Mouse (Mus musculus): Measurements from ENCODE around the gene Cisd3. TPM values are rescaled to one million over a fixed set of nuclear protein-coding genes. Genes with fewer than 3 reads are reported as not detected.
"Not testable (repeated sequence)": the region's sequence is repeated elsewhere in the genome, so short reads cannot be mapped to it uniquely, and the experiment has no call there.

Gene Cisd3
- polyA plus RNA-seq, 1 experiment from 2014 or later = 120 TPM

DNA sequence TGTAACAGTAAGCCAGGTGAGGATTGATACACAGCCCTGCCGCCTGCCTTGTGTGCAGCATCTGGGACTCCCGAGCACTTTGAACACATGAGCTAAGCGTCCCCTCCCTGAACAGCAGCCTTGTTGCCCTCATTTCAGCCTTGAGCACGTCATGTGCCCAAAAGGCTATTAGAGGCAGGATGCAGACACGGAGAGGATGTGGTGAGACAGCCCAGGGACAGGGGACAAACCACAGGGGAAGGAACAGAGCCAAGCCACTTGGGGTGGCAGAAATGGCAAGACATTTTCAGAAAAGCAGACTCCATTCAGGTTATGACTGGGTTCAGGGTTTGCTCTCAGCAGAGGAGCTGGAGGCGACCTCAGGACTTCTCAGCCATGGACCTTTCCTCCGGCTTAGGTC is 42.7 kb downstream of the Cisd3 start:
- Histone ChIP-seq H3K4me1 (ENCODE audit: control insufficient read depth, insufficient read depth, low read length) (no peaks in the 10 kb centered on the region), H3K36me3 (ENCODE audit: control insufficient read depth, insufficient read depth, low read length) (peaks cover 8% of the 10 kb centered on the region), H3K4me3 (ENCODE audit: low read length) (no peak overlapping the region), H3K9me3 (ENCODE audit: control insufficient read depth, low read length) (no peaks in the 10 kb centered on the region), H3K4me2 (ENCODE audit: low read depth, low read length) (no peak overlapping the region), H3K9ac (ENCODE audit: low read depth, low read length) (no peak overlapping the region), H3K27ac (ENCODE audit: low read length) (no peak overlapping the region), H3K27me3 (replicated peaks; ENCODE audit: control insufficient read depth, insufficient read depth, low read length) (no peaks in the 10 kb centered on the region)
- WGBS = 74% methylated on average over 7 of the region's 7 CpGs
- no peak for ATAC-seq

DNA sequence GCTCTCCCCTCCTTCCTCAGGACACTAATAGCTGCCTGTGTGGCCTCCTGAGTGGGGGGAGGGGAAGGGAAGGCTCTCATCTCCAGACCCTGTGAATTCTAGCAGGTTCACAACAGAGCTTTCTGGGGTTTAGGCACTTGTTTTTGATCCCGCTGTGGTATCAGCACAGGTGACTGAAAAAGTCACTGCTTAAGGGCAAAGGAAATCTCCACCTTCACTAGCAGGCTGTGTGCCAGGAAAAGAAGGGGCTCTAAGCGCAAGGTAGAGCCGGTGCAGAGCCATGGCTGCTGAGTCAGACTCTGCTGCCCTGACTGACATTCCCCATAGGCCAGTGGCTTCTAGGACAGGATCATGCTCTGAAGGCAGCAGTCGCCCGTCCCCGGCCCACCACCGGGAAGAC is 43.1 kb downstream of the Cisd3 start:
- H3K9ac ChIP-seq (ENCODE audit: low read depth, low read length) = no peak overlapping the region
- no peak overlapping the region for H3K4me3 ChIP-seq (ENCODE audit: low read length)
- no peak for ATAC-seq
- no peak overlapping the region for H3K27ac ChIP-seq (ENCODE audit: low read length)
- H3K27me3 ChIP-seq (replicated peaks; ENCODE audit: control insufficient read depth, insufficient read depth, low read length) = no peaks in the 10 kb centered on the region
- no peaks in the 10 kb centered on the region for H3K4me1 ChIP-seq (ENCODE audit: control insufficient read depth, insufficient read depth, low read length)
- 77% methylated on average over 7 of the region's 7 CpGs for WGBS
- H3K9me3 ChIP-seq (ENCODE audit: control insufficient read depth, low read length) = no peaks in the 10 kb centered on the region
- H3K36me3 ChIP-seq (ENCODE audit: control insufficient read depth, insufficient read depth, low read length) = peaks cover 8% of the 10 kb centered on the region
- no peak overlapping the region for H3K4me2 ChIP-seq (ENCODE audit: low read depth, low read length)

DNA sequence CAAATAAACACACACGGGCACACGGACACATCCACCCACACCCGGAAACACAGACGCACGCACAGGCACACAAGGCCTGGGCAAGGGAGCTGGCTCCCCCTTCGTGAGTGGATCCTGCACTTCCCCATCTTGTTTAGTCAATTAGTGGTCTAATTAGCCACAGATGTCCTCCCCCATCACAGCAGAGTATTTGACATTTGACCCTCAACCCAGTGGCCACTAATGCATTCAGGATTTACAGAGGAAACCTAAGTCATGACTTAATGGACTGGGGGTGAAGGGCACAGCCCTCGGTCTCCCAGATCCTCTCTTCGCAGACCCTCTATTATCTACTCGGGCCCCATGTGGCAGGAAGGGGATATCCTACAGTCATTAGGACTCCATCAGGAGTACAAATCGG is 48.1 kb downstream of the Cisd3 start:
- Histone ChIP-seq H3K9ac (ENCODE audit: low read depth, low read length) (no peak overlapping the region), H3K4me1 (ENCODE audit: control insufficient read depth, insufficient read depth, low read length) (no peaks in the 10 kb centered on the region), H3K27me3 (replicated peaks; ENCODE audit: control insufficient read depth, insufficient read depth, low read length) (no peaks in the 10 kb centered on the region), H3K27ac (ENCODE audit: low read length) (no peak overlapping the region), H3K4me2 (ENCODE audit: low read depth, low read length) (no peak overlapping the region), H3K4me3 (ENCODE audit: low read length) (no peak overlapping the region), H3K9me3 (ENCODE audit: control insufficient read depth, low read length) (no peaks in the 10 kb centered on the region), H3K36me3 (ENCODE audit: control insufficient read depth, insufficient read depth, low read length) (no peaks in the 10 kb centered on the region; the same call in 1 of the 2 replicates)
- ATAC-seq = no peak
- 50% methylated on average over 10 of the region's 10 CpGs for WGBS

DNA sequence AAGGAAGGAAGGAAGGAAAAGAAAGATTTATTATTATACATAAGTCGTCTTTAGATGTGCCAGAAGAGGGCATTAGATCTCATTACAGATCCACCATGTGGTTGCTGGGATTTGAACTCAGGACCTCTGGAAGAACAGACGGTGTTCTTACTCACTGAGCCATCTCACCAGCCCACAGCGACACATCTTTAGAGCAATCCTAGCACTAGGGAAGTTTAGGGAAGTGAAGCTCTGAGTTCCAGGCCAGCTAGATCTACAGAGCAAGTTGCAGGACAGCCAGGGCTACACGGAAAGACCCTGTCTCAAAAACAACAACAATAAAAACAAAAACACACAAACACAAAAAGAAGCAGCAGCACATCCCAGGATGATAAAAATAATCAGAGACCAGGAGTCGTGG is 49.2 kb downstream of the Cisd3 start:
- not testable (repeated sequence) for H3K27ac ChIP-seq (ENCODE audit: low read length); H3K4me3 ChIP-seq (ENCODE audit: low read length); H3K36me3 ChIP-seq (ENCODE audit: control insufficient read depth, insufficient read depth, low read length); ATAC-seq; H3K4me1 ChIP-seq (ENCODE audit: control insufficient read depth, insufficient read depth, low read length); H3K27me3 ChIP-seq (replicated peaks; ENCODE audit: control insufficient read depth, insufficient read depth, low read length); H3K9me3 ChIP-seq (ENCODE audit: control insufficient read depth, low read length); H3K9ac ChIP-seq (ENCODE audit: low read depth, low read length); H3K4me2 ChIP-seq (ENCODE audit: low read depth, low read length)
- WGBS = 86% methylated on average over 5 of the region's 5 CpGs

DNA sequence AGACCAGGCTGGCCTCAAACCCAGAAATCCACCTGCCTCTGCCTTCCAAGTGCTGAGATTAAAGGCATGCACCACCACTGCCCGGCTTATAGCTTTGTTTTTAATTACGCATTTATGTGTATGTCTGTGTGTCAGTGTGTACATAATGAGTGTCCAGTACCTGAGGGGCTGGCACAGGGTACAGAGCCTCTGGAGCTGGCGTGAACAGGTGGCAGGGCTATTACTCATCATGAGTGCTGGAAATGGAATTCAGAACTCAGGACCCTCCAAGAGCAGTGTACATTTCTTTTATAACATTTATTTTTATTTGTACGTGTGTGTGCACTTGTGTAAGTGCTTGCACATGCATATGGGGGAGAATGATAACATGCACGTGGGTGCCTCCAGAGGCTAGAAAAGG is 51.0 kb downstream of the Cisd3 start:
- H3K36me3 ChIP-seq (ENCODE audit: control insufficient read depth, insufficient read depth, low read length) = no peaks in the 10 kb centered on the region
- no peak for ATAC-seq
- 87% methylated on average over 5 of the region's 5 CpGs for WGBS

DNA sequence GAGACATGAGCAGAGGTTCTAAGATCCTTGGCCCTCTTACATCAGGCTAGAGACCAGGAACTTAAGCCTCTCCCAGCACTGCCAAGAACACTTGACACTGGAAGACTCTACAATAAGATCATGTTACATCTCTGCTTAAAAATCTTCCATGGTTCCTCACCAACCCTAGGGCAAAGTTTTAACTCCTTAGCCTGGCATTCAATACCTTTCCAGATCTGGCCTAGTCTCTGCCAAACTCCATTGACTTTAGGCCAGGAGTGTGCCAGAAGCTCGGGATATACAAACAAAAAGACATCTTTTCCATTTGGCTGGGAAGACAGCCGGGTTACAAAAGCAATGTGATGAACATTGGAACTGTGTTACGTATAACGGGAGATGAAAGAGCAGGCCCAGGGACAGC is 52.0 kb downstream of the Cisd3 start:
- 64% methylated on average over 4 of the region's 4 CpGs for WGBS

More for the DNA sequence above, 51.0 kb downstream of the Cisd3 start:
- no peaks in the 10 kb centered on the region for H3K9me3 ChIP-seq (ENCODE audit: control insufficient read depth, low read length)
- no peaks in the 10 kb centered on the region for H3K27me3 ChIP-seq (replicated peaks; ENCODE audit: control insufficient read depth, insufficient read depth, low read length)
- no peak overlapping the region for H3K9ac ChIP-seq (ENCODE audit: low read depth, low read length)
- H3K4me3 ChIP-seq (ENCODE audit: low read length) = no peak overlapping the region
- H3K4me2 ChIP-seq (ENCODE audit: low read depth, low read length) = no peak overlapping the region
- H3K4me1 ChIP-seq (ENCODE audit: control insufficient read depth, insufficient read depth, low read length) = peaks cover 3% of the 10 kb centered on the region; the same call in 1 of the 2 replicates
- no peak overlapping the region for H3K27ac ChIP-seq (ENCODE audit: low read length)

More for the DNA sequence above, 52.0 kb downstream of the Cisd3 start:
- H3K4me1 ChIP-seq (ENCODE audit: control insufficient read depth, insufficient read depth, low read length) = peaks cover 5% of the 10 kb centered on the region; the same call in 1 of the 2 replicates
- no peak for ATAC-seq
- H3K27ac ChIP-seq (ENCODE audit: low read length) = no peak overlapping the region
- H3K4me2 ChIP-seq (ENCODE audit: low read depth, low read length) = no peak overlapping the region
- H3K9ac ChIP-seq (ENCODE audit: low read depth, low read length) = no peak overlapping the region
- H3K27me3 ChIP-seq (replicated peaks; ENCODE audit: control insufficient read depth, insufficient read depth, low read length) = no peaks in the 10 kb centered on the region
- no peaks in the 10 kb centered on the region for H3K36me3 ChIP-seq (ENCODE audit: control insufficient read depth, insufficient read depth, low read length)
- H3K9me3 ChIP-seq (ENCODE audit: control insufficient read depth, low read length) = no peaks in the 10 kb centered on the region
- no peak overlapping the region for H3K4me3 ChIP-seq (ENCODE audit: low read length)

Small RNA genes within 50 kb of the gene (microRNA-seq; reads per million reads assigned to microRNA genes)
- gene Gm24158 = not detected
- not detected for gene Mir6927

Other genes with a start within 250 kb of the Cisd3 start
- gene 4933428G20Rik, start 185.5 kb upstream of the Cisd3 start, polyA plus RNA-seq (2015; fragmentation: Nextera tagmentation; extraction: Ambion mirVana) = 0.18 and 0.45 TPM in 2 replicates
- 0.10 and 0.12 TPM in 2 replicates for gene Srcin1, start 109.6 kb upstream of the Cisd3 start, polyA plus RNA-seq (2015; fragmentation: Nextera tagmentation; extraction: Ambion mirVana)
- 1.1 and 1.3 TPM in 2 replicates for gene Epop, start 56.1 kb upstream of the Cisd3 start, polyA plus RNA-seq (2015; fragmentation: Nextera tagmentation; extraction: Ambion mirVana)
- gene Mllt6, start 22.4 kb upstream of the Cisd3 start, polyA plus RNA-seq (2015; fragmentation: Nextera tagmentation; extraction: Ambion mirVana) = 2.2 and 2.6 TPM in 2 replicates
- gene Pcgf2, start 14.7 kb downstream of the Cisd3 start, polyA plus RNA-seq (2015; fragmentation: Nextera tagmentation; extraction: Ambion mirVana) = 11.9 and 12.1 TPM in 2 replicates
- gene Psmb3, start 17.6 kb downstream of the Cisd3 start, polyA plus RNA-seq (2015; fragmentation: Nextera tagmentation; extraction: Ambion mirVana) = 419 and 429 TPM in 2 replicates
- 0.71 and 0.86 TPM in 2 replicates for gene Pip4k2b, start 58.9 kb downstream of the Cisd3 start, polyA plus RNA-seq (2015; fragmentation: Nextera tagmentation; extraction: Ambion mirVana)
- 11.1 and 11.9 TPM in 2 replicates for gene Cwc25, start 80.7 kb downstream of the Cisd3 start, polyA plus RNA-seq (2015; fragmentation: Nextera tagmentation; extraction: Ambion mirVana)
- not detected in 2 replicates for gene 1700001P01Rik, start 90.1 kb downstream of the Cisd3 start, polyA plus RNA-seq (2015; fragmentation: Nextera tagmentation; extraction: Ambion mirVana)
- gene Rpl23, start 96.6 kb downstream of the Cisd3 start, polyA plus RNA-seq (2015; fragmentation: Nextera tagmentation; extraction: Ambion mirVana) = 466 and 491 TPM in 2 replicates
- 141 and 148 TPM in 2 replicates for gene Lasp1, start 113.2 kb downstream of the Cisd3 start, polyA plus RNA-seq (2015; fragmentation: Nextera tagmentation; extraction: Ambion mirVana)
- 4.1 TPM in 2 replicates for gene B230217C12Rik, start 155.0 kb downstream of the Cisd3 start, polyA plus RNA-seq (2015; fragmentation: Nextera tagmentation; extraction: Ambion mirVana)
- 0.26 and 0.78 TPM in 2 replicates for gene Fbxo47, start 198.3 kb downstream of the Cisd3 start, polyA plus RNA-seq (2015; fragmentation: Nextera tagmentation; extraction: Ambion mirVana)

All from intestine, embryonic 16.5 days (tissue).